Mouse (Mus musculus): ENCODE data around the gene Casp9. TPM values are rescaled to one million over a fixed set of nuclear protein-coding genes. Genes with fewer than 3 reads are reported as not detected.
"Not testable (repeated sequence)": the region's sequence is repeated elsewhere in the genome, so short reads cannot be mapped to it uniquely, and the experiment has no call there.

Casp9 gene
- polyA plus RNA-seq, 1 experiment from 2014 or later = 20.2 TPM

DNA sequence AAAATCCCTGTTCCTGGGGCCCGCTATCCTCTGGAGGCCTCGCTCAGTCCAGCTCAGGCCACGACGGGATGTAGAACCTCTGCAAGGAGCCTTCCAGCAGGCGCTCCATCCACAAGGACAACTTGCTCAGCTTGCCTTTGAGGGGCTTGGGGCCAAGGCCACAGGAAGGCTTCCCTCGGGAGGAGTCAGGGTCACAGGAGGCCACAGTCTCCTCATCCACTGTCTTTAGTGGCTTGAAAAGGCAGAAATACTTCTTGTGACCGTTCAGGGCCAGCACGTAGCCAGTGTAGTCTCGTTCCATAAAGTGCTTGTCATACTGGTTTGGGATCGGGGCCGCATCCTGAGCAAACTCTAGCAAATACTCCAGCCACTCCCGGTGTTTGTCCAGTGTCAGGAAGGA lies 29.9 kb upstream of the Casp9 start:
- Histone ChIP-seq H3K4me2 (no peak overlapping the region), H3K27me3 (no peaks in the 10 kb centered on the region), H3K36me3 (peaks cover 84% of the 10 kb centered on the region), H3K4me3 (no peak overlapping the region), H3K9ac (no peak overlapping the region), H3K9me3 (no peaks in the 10 kb centered on the region), H3K27ac (no peak overlapping the region), H3K4me1 (replicated peaks) (peaks cover 27% of the 10 kb centered on the region)
- no peak for ATAC-seq (ENCODE audit: low FRiP score)
- WGBS = 92% methylated on average over 12 of the region's 12 CpGs

DNA sequence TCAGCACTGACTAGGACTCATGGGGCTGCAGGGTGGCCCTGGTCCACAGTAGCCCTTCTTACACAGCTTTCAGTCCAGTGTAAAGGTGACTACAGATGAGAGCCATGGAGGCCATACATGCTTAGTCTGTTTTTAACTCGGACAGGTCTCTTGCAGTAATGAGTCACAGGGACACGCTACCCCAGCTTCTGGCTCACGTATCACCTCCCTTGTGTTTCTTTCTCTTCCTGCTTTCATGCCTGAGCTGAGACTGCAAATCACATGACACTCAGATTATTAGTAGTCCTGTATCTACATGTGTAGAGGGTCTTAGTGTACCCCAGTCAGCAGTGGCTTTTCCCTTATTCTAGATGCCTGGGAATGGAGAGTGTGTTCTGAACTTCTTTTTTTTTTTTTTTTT lies 28.4 kb upstream of the Casp9 start:
- H3K4me1 ChIP-seq (replicated peaks) = peaks cover 24% of the 10 kb centered on the region
- peaks cover 90% of the 10 kb centered on the region for H3K36me3 ChIP-seq
- ATAC-seq (ENCODE audit: low FRiP score) = no peak
- H3K4me2 ChIP-seq = no peak overlapping the region
- no peaks in the 10 kb centered on the region for H3K9me3 ChIP-seq
- H3K9ac ChIP-seq = no peak overlapping the region
- H3K27ac ChIP-seq = no peak overlapping the region
- H3K4me3 ChIP-seq = no peak overlapping the region
- H3K27me3 ChIP-seq = no peaks in the 10 kb centered on the region
- 92% methylated on average over 3 of the region's 3 CpGs for WGBS

DNA sequence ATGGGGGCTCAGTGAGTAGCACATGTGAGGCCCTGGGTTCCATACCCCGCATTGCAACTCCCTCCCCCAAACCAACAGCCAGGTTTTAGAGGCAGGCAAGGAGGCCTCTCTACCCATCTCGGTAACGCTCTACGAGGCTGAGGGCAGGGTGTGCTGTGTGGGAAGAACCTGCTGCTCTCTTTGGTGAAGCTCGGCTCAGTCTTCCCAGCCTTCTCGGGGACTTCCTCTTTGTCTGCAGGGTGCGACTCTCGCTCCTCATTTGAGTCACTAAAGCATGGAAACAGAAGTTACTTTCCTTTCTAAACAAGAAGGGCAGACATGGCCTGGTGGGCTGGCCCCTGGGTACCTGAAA lies 27.1 kb upstream of the Casp9 start:
- Histone ChIP-seq H3K27me3 (no peaks in the 10 kb centered on the region), H3K4me3 (no peak overlapping the region), H3K4me1 (replicated peaks) (peaks cover 24% of the 10 kb centered on the region), H3K36me3 (peaks cover 96% of the 10 kb centered on the region), H3K27ac (peak overlapping the region; percentile 85), H3K9me3 (no peaks in the 10 kb centered on the region), H3K4me2 (no peak overlapping the region; the same call in 1 of the 2 replicates), H3K9ac (no peak overlapping the region)
- WGBS = 75% methylated on average over 8 of the region's 8 CpGs
- ATAC-seq (ENCODE audit: low FRiP score) = peak; percentile 41; the same call in 1 of the 2 replicates

DNA sequence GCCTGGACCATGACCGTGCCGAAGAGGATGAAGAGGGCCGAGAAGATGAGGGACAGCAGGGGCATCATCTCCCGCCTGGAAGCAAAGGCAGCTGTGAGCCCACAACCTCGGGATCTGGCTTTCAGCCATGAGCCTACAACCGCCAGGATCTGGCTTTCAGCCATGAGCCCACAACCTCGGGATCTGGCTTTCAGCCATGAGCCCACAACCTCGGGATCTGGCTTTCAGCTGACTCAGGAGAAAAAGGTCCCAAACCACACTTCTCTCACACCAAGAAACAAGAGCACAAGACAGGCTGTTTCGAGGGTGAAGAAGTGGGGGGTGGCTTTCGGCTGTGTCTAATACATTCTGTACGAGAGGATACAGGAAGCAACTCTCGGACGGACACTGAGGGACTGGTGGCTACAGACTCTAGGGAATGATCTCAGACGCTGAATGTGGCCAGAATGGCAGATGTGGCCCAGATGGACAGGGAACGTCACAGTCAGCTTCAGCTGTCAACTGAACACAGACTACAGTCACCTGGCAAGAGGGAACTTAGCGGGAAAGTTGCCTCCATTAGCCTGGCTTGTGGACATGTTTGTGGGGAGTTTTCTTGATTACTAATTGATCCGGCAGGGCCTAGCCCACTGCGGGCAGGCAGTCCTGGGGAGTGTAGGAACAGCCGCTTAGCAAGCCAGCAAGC lies 26.6 kb upstream of the Casp9 start:
- H3K4me2 ChIP-seq = no peak overlapping the region; the same call in 1 of the 2 replicates
- no peak overlapping the region for H3K9ac ChIP-seq
- peak; percentile 70 for ATAC-seq (ENCODE audit: low FRiP score)
- no peaks in the 10 kb centered on the region for H3K27me3 ChIP-seq
- no peaks in the 10 kb centered on the region for H3K9me3 ChIP-seq
- peak overlapping the region; percentile 85 for H3K27ac ChIP-seq
- H3K36me3 ChIP-seq = peaks cover 96% of the 10 kb centered on the region
- H3K4me3 ChIP-seq = no peak overlapping the region
- 54% methylated on average over 19 of the region's 19 CpGs for WGBS
- H3K4me1 ChIP-seq (replicated peaks) = peaks cover 24% of the 10 kb centered on the region

DNA sequence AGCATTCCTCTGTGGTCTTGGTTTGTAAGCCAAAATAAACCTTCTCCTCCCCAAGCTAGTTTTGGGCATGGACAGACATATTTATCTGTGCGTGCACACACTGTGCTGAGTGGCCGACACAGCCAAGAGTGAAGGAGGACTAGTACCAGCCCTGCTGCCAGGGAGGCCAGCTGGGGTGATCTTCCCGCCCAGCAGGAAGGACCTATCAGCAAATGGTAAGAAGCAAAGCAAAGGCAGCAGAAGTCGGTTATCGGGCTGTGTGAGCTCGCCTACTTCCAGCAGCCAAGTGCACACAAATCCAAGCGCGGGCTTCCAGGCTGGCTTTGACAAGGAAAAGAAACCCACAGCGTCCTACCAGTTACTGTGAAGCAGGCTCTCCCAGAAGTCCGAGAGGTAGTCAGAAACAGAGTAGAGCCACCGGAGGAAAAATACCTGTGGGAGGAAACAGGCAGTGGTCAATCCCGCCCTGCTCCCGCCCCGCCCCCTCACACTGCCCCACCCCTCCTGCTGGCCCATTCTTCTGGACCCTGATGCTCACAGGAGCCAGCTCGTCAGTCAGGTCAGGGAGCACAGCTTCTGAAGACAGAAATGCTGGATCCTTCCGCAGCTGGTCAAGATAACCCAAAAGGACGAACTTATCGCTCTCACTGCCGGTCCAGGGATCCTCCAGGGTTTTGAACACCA lies 25.9 kb upstream of the Casp9 start:
- ATAC-seq (ENCODE audit: low FRiP score) = no peak
- H3K27me3 ChIP-seq = no peaks in the 10 kb centered on the region
- no peaks in the 10 kb centered on the region for H3K9me3 ChIP-seq
- peak overlapping the region; percentile 85 for H3K27ac ChIP-seq
- whole genome bisulfite sequencing = 78% methylated on average over 19 of the region's 19 CpGs
- no peak overlapping the region for H3K4me3 ChIP-seq
- peaks cover 96% of the 10 kb centered on the region for H3K36me3 ChIP-seq
- H3K9ac ChIP-seq = peak overlapping the region; percentile 25; the same call in 1 of the 2 replicates
- H3K4me2 ChIP-seq = no peak overlapping the region
- H3K4me1 ChIP-seq (replicated peaks) = peaks cover 24% of the 10 kb centered on the region

DNA sequence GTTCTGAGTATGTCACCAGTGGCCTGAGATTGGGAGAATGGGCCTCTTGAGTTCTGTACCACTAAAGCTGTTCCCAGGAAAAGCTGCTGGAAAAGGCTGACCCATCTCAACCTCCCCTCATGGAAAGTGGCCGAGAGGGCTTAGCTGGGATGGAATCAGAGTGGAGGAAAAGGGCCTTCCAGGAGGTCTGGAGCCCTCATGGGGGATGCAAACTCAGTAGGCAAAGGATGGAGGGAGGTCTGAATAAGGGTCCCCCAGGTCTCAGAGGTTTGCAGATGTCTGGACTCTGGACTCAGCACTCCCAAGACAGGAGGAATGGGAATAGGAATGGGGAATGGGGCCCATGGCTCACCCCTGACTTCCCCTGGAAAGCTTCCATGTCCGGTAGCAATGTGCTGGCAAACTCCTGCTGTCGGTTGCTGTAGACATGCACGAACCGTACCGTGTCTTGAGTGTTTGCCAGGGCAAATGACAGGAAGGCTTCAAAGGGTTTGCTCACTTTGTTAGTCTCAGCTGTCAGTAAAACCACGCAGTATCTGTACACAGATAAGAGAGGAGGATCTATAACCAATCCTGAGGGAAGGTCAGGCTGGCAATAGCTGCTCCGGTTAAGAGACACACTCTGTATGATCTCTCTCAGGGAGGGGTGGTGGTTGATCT lies 23.8 kb upstream of the Casp9 start:
- Histone ChIP-seq H3K4me1 (replicated peaks) (peaks cover 24% of the 10 kb centered on the region), H3K9ac (no peak overlapping the region), H3K4me2 (no peak overlapping the region), H3K36me3 (peaks cover 96% of the 10 kb centered on the region), H3K27ac (no peak overlapping the region), H3K27me3 (no peaks in the 10 kb centered on the region), H3K4me3 (no peak overlapping the region), H3K9me3 (no peaks in the 10 kb centered on the region)
- WGBS = 94% methylated on average over 8 of the region's 8 CpGs
- no peak for ATAC-seq (ENCODE audit: low FRiP score)

DNA sequence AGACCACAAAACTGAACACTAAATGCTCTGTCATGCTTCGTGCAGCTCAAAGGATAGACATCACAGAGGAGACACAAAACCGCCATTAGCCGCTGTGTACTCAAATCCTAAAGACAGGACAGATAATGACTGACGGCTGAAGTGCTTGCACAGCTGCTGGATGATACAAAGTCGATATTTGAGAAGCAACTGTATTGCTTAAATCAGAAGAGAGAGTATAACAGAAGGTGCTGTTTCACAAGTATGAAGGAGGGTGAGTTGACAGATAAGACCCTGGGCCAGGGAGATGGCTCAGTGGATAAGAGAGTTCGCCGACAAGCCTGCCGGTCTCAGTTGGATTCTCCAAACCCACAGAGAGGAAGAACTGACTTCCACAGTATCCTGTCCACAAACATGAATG lies 21.6 kb upstream of the Casp9 start:
- Histone ChIP-seq H3K9me3 (no peaks in the 10 kb centered on the region), H3K4me2 (no peak overlapping the region), H3K4me3 (no peak overlapping the region), H3K9ac (no peak overlapping the region), H3K27ac (no peak overlapping the region), H3K4me1 (replicated peaks) (peaks cover 14% of the 10 kb centered on the region), H3K27me3 (no peaks in the 10 kb centered on the region), H3K36me3 (peaks cover 100% of the 10 kb centered on the region)
- WGBS = 92% methylated on average over 8 of the region's 8 CpGs
- ATAC-seq (ENCODE audit: low FRiP score) = no peak

DNA sequence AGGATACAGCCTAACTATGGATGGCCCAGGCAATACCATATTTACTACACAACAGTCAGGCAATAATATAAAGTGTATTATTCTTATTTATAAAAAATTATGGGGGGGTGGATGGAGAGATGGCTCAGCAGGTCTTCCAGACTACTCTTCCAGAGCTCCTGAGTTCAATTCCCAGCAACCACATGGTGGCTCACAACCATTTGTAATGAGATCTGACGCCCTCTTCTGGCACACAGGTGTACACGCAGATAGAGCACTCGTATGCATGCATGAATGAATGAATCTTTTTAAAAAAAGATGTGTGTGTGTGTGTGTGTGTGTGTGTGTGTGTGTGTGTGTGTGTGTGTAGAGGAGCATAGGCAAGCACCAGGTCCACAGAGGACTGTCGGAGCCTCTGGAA lies 20.4 kb upstream of the Casp9 start:
- ATAC-seq (ENCODE audit: low FRiP score); H3K9ac ChIP-seq; H3K27me3 ChIP-seq; H3K27ac ChIP-seq; H3K4me2 ChIP-seq; H3K4me3 ChIP-seq; H3K4me1 ChIP-seq (replicated peaks); H3K9me3 ChIP-seq: not testable (repeated sequence)
- WGBS = 84% methylated on average over 4 of the region's 4 CpGs
- peaks cover 98% of the 10 kb centered on the region for H3K36me3 ChIP-seq

DNA sequence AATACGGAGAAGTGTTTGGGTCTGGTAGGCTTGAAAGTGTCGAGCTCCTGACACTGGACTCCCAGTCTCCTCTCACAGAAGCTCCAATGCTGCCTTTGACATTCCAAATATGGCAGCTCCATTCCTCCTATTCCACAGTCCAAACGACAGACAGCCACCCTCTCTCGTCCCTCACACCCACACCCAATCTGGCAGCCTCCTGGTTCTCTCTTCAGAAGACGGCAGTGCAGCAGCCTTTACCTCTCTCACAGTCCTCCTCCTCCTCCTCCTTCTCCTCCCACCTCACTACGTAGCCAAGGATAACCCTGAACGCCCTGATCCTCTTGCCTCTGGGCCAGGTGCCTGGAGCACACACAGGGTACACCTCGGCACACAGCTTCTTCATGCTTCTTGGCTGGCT lies 13.6 kb upstream of the Casp9 start:
- no peak for ATAC-seq (ENCODE audit: low FRiP score)
- Histone ChIP-seq H3K4me3 (no peak overlapping the region), H3K27me3 (no peaks in the 10 kb centered on the region), H3K4me2 (no peak overlapping the region), H3K36me3 (peaks cover 96% of the 10 kb centered on the region), H3K27ac (no peak overlapping the region), H3K4me1 (replicated peaks) (no peaks in the 10 kb centered on the region), H3K9me3 (no peaks in the 10 kb centered on the region), H3K9ac (no peak overlapping the region)
- 96% methylated on average over 8 of the region's 8 CpGs for WGBS

DNA sequence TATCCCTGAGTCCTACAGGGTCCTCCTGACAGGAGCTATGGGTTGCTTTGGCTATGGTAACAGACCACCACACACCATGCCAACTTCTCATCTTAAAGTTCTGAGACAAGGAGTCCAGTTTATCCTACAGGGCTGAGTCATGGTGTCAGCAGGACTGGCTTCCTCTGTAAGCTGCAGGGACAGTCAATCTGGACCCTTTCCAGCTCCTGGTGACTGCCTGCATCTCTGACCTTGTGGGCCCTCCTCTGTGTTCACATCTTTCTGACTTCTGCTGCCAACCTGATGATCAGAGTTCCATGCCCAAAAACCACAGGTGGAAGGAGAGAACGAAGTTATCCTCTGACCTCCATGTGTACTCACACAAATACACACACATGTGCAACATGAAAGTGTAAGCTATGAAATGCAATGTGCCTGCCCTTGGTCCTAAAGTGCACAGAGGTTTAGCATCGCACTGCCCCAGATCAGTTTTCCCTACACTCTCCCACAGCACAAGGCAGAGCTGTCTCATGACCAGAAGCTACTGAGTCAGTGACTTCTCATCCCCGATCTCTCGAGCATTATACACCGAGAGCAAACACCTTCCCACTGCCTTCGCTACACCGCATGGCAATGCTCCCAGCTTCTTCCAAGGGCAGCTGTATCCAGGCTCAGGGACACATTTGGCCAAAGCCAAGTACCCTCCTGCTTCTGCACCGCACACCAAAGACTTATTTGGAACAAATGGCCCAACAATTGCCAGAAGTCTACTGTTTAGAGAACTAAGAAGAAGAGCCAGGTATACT lies 12.0 kb upstream of the Casp9 start:
- Histone ChIP-seq H3K4me3 (no peak overlapping the region), H3K27ac (no peak overlapping the region), H3K27me3 (no peaks in the 10 kb centered on the region), H3K4me2 (no peak overlapping the region), H3K4me1 (replicated peaks) (no peaks in the 10 kb centered on the region), H3K9me3 (no peaks in the 10 kb centered on the region), H3K36me3 (peaks cover 92% of the 10 kb centered on the region), H3K9ac (no peak overlapping the region)
- ATAC-seq (ENCODE audit: low FRiP score) = no peak
- 95% methylated on average over 8 of the region's 8 CpGs for WGBS

DNA sequence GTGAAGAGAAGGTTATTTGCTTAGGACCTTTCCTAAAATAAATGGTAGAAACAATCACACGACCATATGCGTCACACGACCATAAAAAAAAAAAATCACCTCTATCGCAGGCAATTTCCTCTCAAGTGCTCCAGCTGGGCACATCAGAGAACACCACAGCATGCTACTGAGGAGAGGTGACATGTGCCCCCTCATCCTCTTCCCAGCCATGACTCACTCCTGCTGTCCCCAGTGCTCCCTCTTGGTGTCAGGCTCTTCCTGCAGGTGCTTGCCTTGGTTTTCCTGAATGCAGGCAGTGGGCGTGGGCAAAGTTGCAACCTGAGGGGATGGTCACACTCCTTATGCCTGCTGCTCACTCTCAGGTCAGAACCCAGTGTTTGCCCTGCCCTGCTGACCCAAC lies 8.6 kb upstream of the Casp9 start:
- Histone ChIP-seq H3K4me2 (no peak overlapping the region), H3K4me3 (no peak overlapping the region), H3K36me3 (peaks cover 70% of the 10 kb centered on the region), H3K27ac (no peak overlapping the region), H3K9ac (no peak overlapping the region), H3K4me1 (replicated peaks) (peaks cover 4% of the 10 kb centered on the region), H3K27me3 (no peaks in the 10 kb centered on the region), H3K9me3 (no peaks in the 10 kb centered on the region)
- 82% methylated on average over 5 of the region's 5 CpGs for WGBS
- no peak for ATAC-seq (ENCODE audit: low FRiP score)

DNA sequence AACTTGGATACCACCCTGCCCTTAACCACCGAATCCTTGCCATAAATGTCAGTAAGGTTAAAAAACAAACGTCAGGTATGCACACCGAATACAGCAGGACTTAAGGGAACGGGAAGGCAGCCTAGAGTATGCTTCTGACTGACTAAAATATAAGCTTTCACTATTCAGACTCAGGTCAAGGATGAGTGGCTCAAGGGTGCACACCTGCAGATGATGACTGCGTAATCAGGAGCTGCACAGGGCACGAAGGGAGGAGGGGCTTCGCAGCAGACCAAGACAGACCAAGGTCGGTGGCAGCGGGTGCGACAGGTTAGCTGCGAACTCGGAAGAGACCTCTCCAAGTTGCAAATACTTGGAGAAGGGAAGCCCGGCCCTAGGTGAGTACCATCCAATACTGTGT lies 7.3 kb upstream of the Casp9 start:
- no peak overlapping the region for H3K4me2 ChIP-seq
- WGBS = 96% methylated on average over 13 of the region's 13 CpGs

More for the DNA sequence above, 7.3 kb upstream of the Casp9 start:
- Histone ChIP-seq H3K9me3 (no peaks in the 10 kb centered on the region), H3K27ac (no peak overlapping the region), H3K9ac (no peak overlapping the region), H3K4me1 (replicated peaks) (peaks cover 10% of the 10 kb centered on the region), H3K4me3 (no peak overlapping the region), H3K36me3 (peaks cover 57% of the 10 kb centered on the region), H3K27me3 (no peaks in the 10 kb centered on the region)
- ATAC-seq (ENCODE audit: low FRiP score) = no peak

All from hindbrain, embryonic 13.5 days (tissue).